Mouse (Mus musculus): ENCODE measurements around the gene Nuak1. TPM values are rescaled to one million over a fixed set of nuclear protein-coding genes. Genes with fewer than 3 reads are reported as not detected.

Nuak1 gene
- polyA plus RNA-seq, 1 experiment, result not detected

- peaks cover 38% of the 10 kb centered on the region for H3K4me1 ChIP-seq (ENCODE audit: control insufficient read depth, insufficient read depth, low read length)
- 32% methylated on average over 19 of the region's 19 CpGs for WGBS
Observed at GRCm38 (mm10) chr10:84438466-84439227, 1.8 kb downstream of the Nuak1 start.

GRCm38 (mm10) chr10:84438049-84438422, 2.4 kb downstream of the Nuak1 start:
- WGBS, result 0% methylated on average over 7 of the region's 7 CpGs
- Histone ChIP-seq H3K4me3 (ENCODE audit: insufficient read depth, low read depth, low read length) (peak overlapping the region; percentile 54), H3K27ac (ENCODE audit: insufficient read depth, low read depth, low read length) (peak overlapping the region; percentile 23; the same call in 1 of the 2 replicates), H3K4me1 (ENCODE audit: control insufficient read depth, insufficient read depth, low read length) (peaks cover 38% of the 10 kb centered on the region)
- no peak for TF ChIP-seq POLR2A (IDR thresholded peaks at IDR 0.05; ENCODE audit: insufficient read depth, low read depth, low read length)
- peak; percentile 78 for TF ChIP-seq CTCF (IDR thresholded peaks at IDR 0.05; ENCODE audit: insufficient read depth, low read depth, low read length)

More at GRCm38 (mm10) chr10:84438466-84439227, 1.8 kb downstream of the Nuak1 start:
- Histone ChIP-seq H3K27ac (ENCODE audit: insufficient read depth, low read depth, low read length) (peak overlapping the region; percentile 23; the same call in 1 of the 2 replicates), H3K4me3 (ENCODE audit: insufficient read depth, low read depth, low read length) (peak overlapping the region; percentile 54)
- TF ChIP-seq POLR2A (IDR thresholded peaks at IDR 0.05; ENCODE audit: insufficient read depth, low read depth, low read length) (no peak), CTCF (IDR thresholded peaks at IDR 0.05; ENCODE audit: insufficient read depth, low read depth, low read length) (no peak)

- Histone ChIP-seq H3K27ac (ENCODE audit: insufficient read depth, low read depth, low read length) (no peak overlapping the region), H3K4me1 (ENCODE audit: control insufficient read depth, insufficient read depth, low read length) (peaks cover 38% of the 10 kb centered on the region), H3K4me3 (ENCODE audit: insufficient read depth, low read depth, low read length) (peak overlapping the region; percentile 25; the same call in 1 of the 2 replicates)
- 41% methylated on average over 14 of the region's 14 CpGs for WGBS
- TF ChIP-seq CTCF (IDR thresholded peaks at IDR 0.05; ENCODE audit: insufficient read depth, low read depth, low read length), result no peak
- TF ChIP-seq POLR2A (IDR thresholded peaks at IDR 0.05; ENCODE audit: insufficient read depth, low read depth, low read length), result no peak
Observed at GRCm38 (mm10) chr10:84437166-84438048, 3.0 kb downstream of the Nuak1 start.

GRCm38 (mm10) chr10:84435930-84436329, 4.5 kb downstream of the Nuak1 start:
- no peak overlapping the region for H3K4me3 ChIP-seq (ENCODE audit: insufficient read depth, low read depth, low read length)
- no peak overlapping the region for H3K27ac ChIP-seq (ENCODE audit: insufficient read depth, low read depth, low read length)
- WGBS, result 70% methylated on average over 11 of the region's 11 CpGs
- H3K4me1 ChIP-seq (ENCODE audit: control insufficient read depth, insufficient read depth, low read length), result peaks cover 30% of the 10 kb centered on the region
- TF ChIP-seq CTCF (IDR thresholded peaks at IDR 0.05; ENCODE audit: insufficient read depth, low read depth, low read length) (no peak), POLR2A (IDR thresholded peaks at IDR 0.05; ENCODE audit: insufficient read depth, low read depth, low read length) (no peak)

GRCm38 (mm10) chr10:84433193-84433801, 7.1 kb downstream of the Nuak1 start:
- WGBS, result 89% methylated on average over 21 of the region's 21 CpGs
- no peak overlapping the region for H3K4me3 ChIP-seq (ENCODE audit: insufficient read depth, low read depth, low read length)
- peaks cover 24% of the 10 kb centered on the region for H3K4me1 ChIP-seq (ENCODE audit: control insufficient read depth, insufficient read depth, low read length)
- H3K27ac ChIP-seq (ENCODE audit: insufficient read depth, low read depth, low read length), result no peak overlapping the region
- TF ChIP-seq CTCF (IDR thresholded peaks at IDR 0.05; ENCODE audit: insufficient read depth, low read depth, low read length), result no peak
- TF ChIP-seq POLR2A (IDR thresholded peaks at IDR 0.05; ENCODE audit: insufficient read depth, low read depth, low read length), result no peak

- Histone ChIP-seq H3K4me3 (ENCODE audit: insufficient read depth, low read depth, low read length) (no peak overlapping the region), H3K4me1 (ENCODE audit: control insufficient read depth, insufficient read depth, low read length) (peaks cover 9% of the 10 kb centered on the region), H3K27ac (ENCODE audit: insufficient read depth, low read depth, low read length) (no peak overlapping the region)
- 82% methylated on average over 7 of the region's 7 CpGs for WGBS
- TF ChIP-seq CTCF (IDR thresholded peaks at IDR 0.05; ENCODE audit: insufficient read depth, low read depth, low read length) (no peak), POLR2A (IDR thresholded peaks at IDR 0.05; ENCODE audit: insufficient read depth, low read depth, low read length) (no peak)
Observed at GRCm38 (mm10) chr10:84424374-84424773, 16.0 kb downstream of the Nuak1 start.

- TF ChIP-seq CTCF (IDR thresholded peaks at IDR 0.05; ENCODE audit: insufficient read depth, low read depth, low read length) (no peak), POLR2A (IDR thresholded peaks at IDR 0.05; ENCODE audit: insufficient read depth, low read depth, low read length) (no peak)
- 86% methylated on average over 5 of the region's 5 CpGs for WGBS
- Histone ChIP-seq H3K27ac (ENCODE audit: insufficient read depth, low read depth, low read length) (no peak overlapping the region), H3K4me1 (ENCODE audit: control insufficient read depth, insufficient read depth, low read length) (peaks cover 13% of the 10 kb centered on the region), H3K4me3 (ENCODE audit: insufficient read depth, low read depth, low read length) (no peak overlapping the region)
Observed at GRCm38 (mm10) chr10:84423903-84424302, 16.5 kb downstream of the Nuak1 start.

GRCm38 (mm10) chr10:84420589-84420988, 19.8 kb downstream of the Nuak1 start:
- H3K27ac ChIP-seq (ENCODE audit: insufficient read depth, low read depth, low read length), result no peak overlapping the region
- no peak overlapping the region for H3K4me3 ChIP-seq (ENCODE audit: insufficient read depth, low read depth, low read length)
- peaks cover 29% of the 10 kb centered on the region for H3K4me1 ChIP-seq (ENCODE audit: control insufficient read depth, insufficient read depth, low read length)
- WGBS, result 94% methylated on average over 6 of the region's 6 CpGs
- TF ChIP-seq CTCF (IDR thresholded peaks at IDR 0.05; ENCODE audit: insufficient read depth, low read depth, low read length), result no peak
- no peak for TF ChIP-seq POLR2A (IDR thresholded peaks at IDR 0.05; ENCODE audit: insufficient read depth, low read depth, low read length)

All from olfactory bulb, adult 2 months (tissue).